ENCODE assay signal across 32 mouse cellular contexts in genomic region chr4:125730751-125731150, GRCm38 (mm10).
"Had no signal": no experiment of that assay in that cellular context is flagged by ENCODE, and none has a peak within 500 bp of the region (broad histone marks: within the 10 kb centered on the region; RNA-seq: fewer than 3 reads in every experiment).

No protein-coding gene starts in this region.

- H3K9me3 ChIP-seq: heart, embryonic 10.5 days; heart, embryonic 12.5 days; heart, embryonic 13.5 days; heart, embryonic 15.5 days; hindbrain, embryonic 12.5 days; hindbrain, embryonic 13.5 days; hindbrain, embryonic 15.5 days; intestine, embryonic 15.5 days; kidney, embryonic 15.5 days had no signal

- H3K4me1 ChIP-seq: heart, embryonic 12.5 days; intestine, embryonic 15.5 days had no signal

- H3K4me3 ChIP-seq: heart, embryonic 10.5 days; heart, embryonic 12.5 days; heart, embryonic 13.5 days; heart, embryonic 15.5 days; hindbrain, embryonic 12.5 days; intestine, embryonic 15.5 days; kidney, embryonic 15.5 days; layer of hippocampus, adult 2 months had no signal

- ATAC-seq: hindbrain, embryonic 16.5 days; hindbrain, postnatal 0 days; inflammation-experienced regulatory T-cells, adult 6 months; intestine, embryonic 15.5 days; intestine, embryonic 16.5 days; intestine, postnatal 0 days had no signal

- H3K27ac ChIP-seq: heart, embryonic 10.5 days; heart, embryonic 13.5 days; heart, embryonic 15.5 days; hindbrain, embryonic 15.5 days; hindbrain, postnatal 0 days; intestine, embryonic 15.5 days; kidney, embryonic 15.5 days; kidney, postnatal 0 days; layer of hippocampus, adult 2 months had no signal

- H3K36me3 ChIP-seq: heart, embryonic 10.5 days; heart, embryonic 12.5 days; heart, embryonic 13.5 days; heart, embryonic 15.5 days; hindbrain, embryonic 10.5 days; hindbrain, embryonic 12.5 days; hindbrain, embryonic 13.5 days; hindbrain, embryonic 15.5 days; intestine, embryonic 15.5 days; kidney, embryonic 15.5 days had no signal

- H3K9ac ChIP-seq: heart, embryonic 12.5 days; heart, embryonic 13.5 days; heart, embryonic 15.5 days; hindbrain, embryonic 12.5 days; hindbrain, embryonic 13.5 days; hindbrain, embryonic 15.5 days; intestine, embryonic 15.5 days; kidney, embryonic 15.5 days had no signal

- H3K4me2 ChIP-seq: heart, embryonic 11.5 days; heart, embryonic 12.5 days; heart, embryonic 15.5 days; intestine, embryonic 15.5 days; kidney, embryonic 15.5 days had no signal

- DNase-seq: heart, postnatal 10 days; heart, postnatal 14 days; heart, postnatal 36 days; kidney, adult 11 months; kidney, adult 18-20 months; kidney, adult 2 months; kidney, adult 8-10 months; kidney, adult 9 months; kidney, postnatal 10 days; kidney, postnatal 14 days; kidney, postnatal 36 days; kidney, postnatal 4 days; layer of hippocampus, adult 9-11 months; layer of hippocampus, postnatal 36 days had no signal
